Mouse (Mus musculus) myocyte (in vitro differentiated cells): ENCODE results near the gene Elmo3. TPM values are rescaled to one million over a fixed set of nuclear protein-coding genes. Genes with fewer than 3 reads are reported as not detected.
A peak's percentile ranks its signal among the peaks of the same experiment; 100 is the strongest.
"Not testable (repeated sequence)": the region's sequence is repeated elsewhere in the genome, so short reads cannot be mapped to it uniquely, and the experiment has no call there.

Source experiments
- H3K27me3 ChIP-seq: one replicate; pipeline ENCODE4 v1.6.1; 2011; ENCODE audit not compliant: control insufficient read depth, insufficient read depth, insufficient read length
- H3K36me3 ChIP-seq: one replicate; pipeline ENCODE4 v1.6.1; 2011; ENCODE audit not compliant: control insufficient read depth, insufficient read depth
- H3K4me2 ChIP-seq: one replicate; pipeline ENCODE4 v1.6.1; 2011; ENCODE audit warnings: low read depth, control low read depth
- H3K4me3 ChIP-seq: one replicate; pipeline ENCODE4 v1.5.1; 2011; ENCODE audit warnings: mild to moderate bottlenecking, control low read depth, moderate library complexity
- H3K79me2 ChIP-seq: one replicate; pipeline ENCODE4 v1.6.1; 2011; ENCODE audit not compliant: control insufficient read depth, insufficient read depth
- H3ac ChIP-seq: one replicate; pipeline ENCODE4 v1.6.1; 2011; ENCODE audit not compliant: control insufficient read depth, insufficient read length
- CEBPB ChIP-seq: IDR thresholded peaks from 2 replicates; pipeline ENCODE4 v1.6.1; 2011; ENCODE audit warnings: mild to moderate bottlenecking, moderate library complexity; ENCODE audit not compliant: poor library complexity, insufficient read depth, severe bottlenecking
- E2F4 ChIP-seq: IDR thresholded peaks from one replicate; pipeline ENCODE4 v1.6.1; 2011; ENCODE audit warnings: mild to moderate bottlenecking, control low read depth, moderate library complexity; ENCODE audit not compliant: insufficient read depth
- MAX ChIP-seq: IDR thresholded peaks from one replicate; pipeline ENCODE4 v1.6.1; 2011; ENCODE audit warnings: low read depth, mild to moderate bottlenecking, control low read depth
- MYOD1 ChIP-seq, 3 experiments: IDR thresholded peaks; one replicate each; pipeline ENCODE4 v1.6.1; 2011; ENCODE audit warnings: control low read depth in 2 of 3, low read depth in 2 of 3, mild to moderate bottlenecking in 2 of 3, moderate library complexity in 1 of 3; ENCODE audit not compliant: insufficient read length in 2 of 3, control insufficient read depth in 1 of 3
- MYOG ChIP-seq, 3 experiments: IDR thresholded peaks; one replicate each; pipeline ENCODE4 v1.6.1; 2011; ENCODE audit warnings: control low read depth in 2 of 3, low read depth in 2 of 3, mild to moderate bottlenecking in 2 of 3; ENCODE audit not compliant: insufficient read length in 2 of 3, control insufficient read depth in 1 of 3, insufficient read depth in 1 of 3
- POLR2A ChIP-seq: IDR thresholded peaks from one replicate; pipeline ENCODE4 v1.6.1; 2011; ENCODE audit warnings: low read depth, mild to moderate bottlenecking, control low read depth, moderate library complexity; ENCODE audit not compliant: insufficient read length
- POLR2AphosphoS2 ChIP-seq: IDR thresholded peaks from one replicate; pipeline ENCODE4 v1.6.1; 2011; ENCODE audit warnings: low read depth, control low read depth; ENCODE audit not compliant: insufficient read length
- REST ChIP-seq: IDR thresholded peaks from one replicate; pipeline ENCODE4 v1.6.1; 2011; ENCODE audit warnings: mild to moderate bottlenecking, control low read depth, moderate library complexity; ENCODE audit not compliant: insufficient read depth, insufficient read length
- SRF ChIP-seq: IDR thresholded peaks from one replicate; pipeline ENCODE4 v1.6.1; 2011; ENCODE audit warnings: low read depth; ENCODE audit not compliant: control insufficient read depth, insufficient read length
- TCF12 ChIP-seq: IDR thresholded peaks from one replicate; pipeline ENCODE4 v1.6.1; 2011; ENCODE audit warnings: mild to moderate bottlenecking, control low read depth; ENCODE audit not compliant: poor library complexity, insufficient read depth, severe bottlenecking
- TCF3 ChIP-seq: IDR thresholded peaks from one replicate; pipeline ENCODE4 v1.6.1; 2011; ENCODE audit warnings: low read depth, control low read depth; ENCODE audit not compliant: insufficient read length
- USF1 ChIP-seq: IDR thresholded peaks from one replicate; pipeline ENCODE4 v1.6.1; 2011; ENCODE audit warnings: low read depth, mild to moderate bottlenecking, control low read depth, moderate library complexity
- polyA plus RNA-seq: library from polyadenylated mRNA; unstranded; fragments of >200 nt; fragmentation: generic; extraction: Trizol; gene quantifications from one replicate; pipeline ENCODE4 v1.2.1, GENCODE M21; 2012; ENCODE audit warnings: missing spikeins

The Elmo3 gene
- polyA plus RNA-seq, 1 experiment: 0.92 TPM

GRCm38 (mm10) chr8:105289805-105290460 is 15.5 kb upstream of the Elmo3 start, which contains the start of gene 4931428F04Rik:
4931428F04Rik (minus strand) TSS chr8:105289864.
- Histone ChIP-seq H3K4me2 (peak within 1 kb of the TSS; percentile 93), H3K27me3 (no peaks in the 10 kb centered on the region)
- TF ChIP-seq POLR2AphosphoS2 (peak; percentile 65), REST (peak; percentile 63), USF1 (no peak)

GRCm38 (mm10) chr8:105290554-105291314 is 14.7 kb upstream of the Elmo3 start:
- peaks cover 23% of the 10 kb centered on the region for H3K79me2 ChIP-seq
- no peaks in the 10 kb centered on the region for H3K27me3 ChIP-seq
- H3K4me2 ChIP-seq: peak overlapping the region; percentile 93
- H3K36me3 ChIP-seq: no peaks in the 10 kb centered on the region
- no peak for TF ChIP-seq CEBPB
- TF ChIP-seq SRF: no peak
- TF ChIP-seq TCF3: no peak
- TF ChIP-seq REST: peak; percentile 95
- TF ChIP-seq POLR2AphosphoS2: no peak
- TF ChIP-seq E2F4: no peak
- TF ChIP-seq TCF12: no peak
- peak overlapping the region; percentile 35 for H3K4me3 ChIP-seq
- H3ac ChIP-seq: no peak overlapping the region

More at GRCm38 (mm10) chr8:105289805-105290460, 15.5 kb upstream of the Elmo3 start, which contains the start of gene 4931428F04Rik:
- peak within 1 kb of the TSS; percentile 35 for H3K4me3 ChIP-seq
- no peaks in the 10 kb centered on the region for H3K36me3 ChIP-seq
- peaks cover 23% of the 10 kb centered on the region for H3K79me2 ChIP-seq
- peak within 1 kb of the TSS; percentile 2 for H3ac ChIP-seq

GRCm38 (mm10) chr8:105291364-105291763 is 14.0 kb upstream of the Elmo3 start:
- H3ac ChIP-seq, H3K27me3 ChIP-seq, H3K4me2 ChIP-seq, H3K36me3 ChIP-seq, H3K4me3 ChIP-seq: not testable (repeated sequence)
- H3K79me2 ChIP-seq: peaks cover 18% of the 10 kb centered on the region

GRCm38 (mm10) chr8:105291802-105292201 is 13.6 kb upstream of the Elmo3 start:
- not testable (repeated sequence) for H3K4me2 ChIP-seq, H3K36me3 ChIP-seq, H3ac ChIP-seq, H3K27me3 ChIP-seq, H3K4me3 ChIP-seq
- H3K79me2 ChIP-seq: peaks cover 14% of the 10 kb centered on the region

- no peak overlapping the region for H3K4me3 ChIP-seq
- peaks cover 16% of the 10 kb centered on the region for H3K79me2 ChIP-seq
- TF ChIP-seq CEBPB: no peak
- no peak for TF ChIP-seq REST
- TF ChIP-seq MYOD1 (IDR thresholded peaks at IDR 0.05; ENCODE audit: control insufficient read depth in 1 of 3, insufficient read length in 2 of 3, low read depth in 2 of 3): no peak
- no peak for TF ChIP-seq USF1
- no peak for TF ChIP-seq MAX
- TF ChIP-seq POLR2A: no peak
- no peak for TF ChIP-seq E2F4
- TF ChIP-seq TCF3: no peak
- TF ChIP-seq TCF12: no peak
- no peak for TF ChIP-seq SRF
- no peak for TF ChIP-seq POLR2AphosphoS2
- no peak for TF ChIP-seq MYOG (IDR thresholded peaks at IDR 0.05; ENCODE audit: control insufficient read depth in 1 of 3, insufficient read depth in 1 of 3, insufficient read length in 2 of 3, low read depth in 2 of 3)
- H3K27me3 ChIP-seq: no peaks in the 10 kb centered on the region
- peak overlapping the region; percentile 21 for H3K4me2 ChIP-seq
- no peaks in the 10 kb centered on the region for H3K36me3 ChIP-seq
- H3ac ChIP-seq: no peak overlapping the region
Observed at GRCm38 (mm10) chr8:105292471-105292870, 12.9 kb upstream of the Elmo3 start.

GRCm38 (mm10) chr8:105293405-105293804 is 12.0 kb upstream of the Elmo3 start:
- Histone ChIP-seq H3K4me3 (no peak overlapping the region), H3ac (no peak overlapping the region), H3K4me2 (peak overlapping the region; percentile 95), H3K27me3 (no peaks in the 10 kb centered on the region), H3K36me3 (no peaks in the 10 kb centered on the region), H3K79me2 (peaks cover 13% of the 10 kb centered on the region)
- TF ChIP-seq MYOD1 (IDR thresholded peaks at IDR 0.05; ENCODE audit: control insufficient read depth in 1 of 3, insufficient read length in 2 of 3, low read depth in 2 of 3) (no peak), REST (no peak), USF1 (no peak), E2F4 (no peak), TCF3 (no peak), POLR2A (no peak), CEBPB (no peak), SRF (no peak), MYOG (IDR thresholded peaks at IDR 0.05; ENCODE audit: control insufficient read depth in 1 of 3, insufficient read depth in 1 of 3, insufficient read length in 2 of 3, low read depth in 2 of 3) (no peak), POLR2AphosphoS2 (no peak), MAX (no peak), TCF12 (no peak)
